In genomic region chr5:113514062-113514461, GRCm38 (mm10) we compare ENCODE assay signal across 11 mouse cellular contexts. TPM values are rescaled to one million over a fixed set of nuclear protein-coding genes. Genes with fewer than 3 reads are reported as not detected.
DNase-seq lines count a peak whose midpoint lies in the region.
"Had no signal": no experiment of that assay in that cellular context is flagged by ENCODE, and none has a peak within 500 bp of the region (broad histone marks: within the 10 kb centered on the region; RNA-seq: fewer than 3 reads in every experiment).

No protein-coding gene starts in this region.

- no peak overlapping the region for H3K4me3 ChIP-seq in forebrain, embryonic 10.5 days
- H3K4me3 ChIP-seq: neural tube, embryonic 12.5 days had no signal

- WGBS in forebrain, embryonic 10.5 days, result 91% methylated on average over 6 of the region's 6 CpGs

- no peaks in the 10 kb centered on the region for H3K27me3 ChIP-seq in forebrain, embryonic 10.5 days (ENCODE audit: poor library complexity, severe bottlenecking)
- H3K27me3 ChIP-seq: neural tube, embryonic 12.5 days had no signal

- no peak overlapping the region for H3K27ac ChIP-seq in forebrain, embryonic 10.5 days
- H3K27ac ChIP-seq: neural tube, embryonic 12.5 days had no signal

- H3K4me1 ChIP-seq in forebrain, embryonic 10.5 days, result peaks cover 36% of the 10 kb centered on the region

- DNase-seq in heart, postnatal 4 days, result peak; percentile 44
- DNase-seq in heart, postnatal 14 days, result no peak
- peak; percentile 82 for DNase-seq in cerebellum, adult 9-11 months
- DNase-seq in frontal cortex, adult 2 months (ENCODE audit: extremely low spot score in 1 of 2, low spot score in 1 of 2), result peak; percentile 87 to 92
- peak; percentile 94 for DNase-seq in right cerebral cortex, adult 18-20 months
- DNase-seq in retina, embryonic 14.5 days (ENCODE audit: low spot score), result no peak
- no peak for DNase-seq in forebrain, embryonic 10.5 days (ENCODE audit: extremely low spot score, low spot score)
- DNase-seq: embryo, embryonic 11 days; gastrocnemius, postnatal 25 days; liver, postnatal 0 days had no signal

- no peaks in the 10 kb centered on the region for H3K9me3 ChIP-seq in forebrain, embryonic 10.5 days
- H3K9me3 ChIP-seq: neural tube, embryonic 12.5 days had no signal

- intact Hi-C loops in heart, postnatal 14 days (cut with DNase I), result no loop called here

- no peaks in the 10 kb centered on the region for H3K36me3 ChIP-seq in forebrain, embryonic 10.5 days (replicated peaks)
- H3K36me3 ChIP-seq: neural tube, embryonic 12.5 days had no signal

RNA-seq across cellular contexts. Expression of gene Wscd2, which starts 23.9 kb away (rescaled TPM):
- 1 to 10 TPM; 1.1 to 1.3 TPM for total RNA-seq in heart, postnatal 4 days (2021)
- total RNA-seq in heart, postnatal 14 days (2021), result under 1 TPM; 0.36 to 0.49 TPM
- 26.6 and 33.3 TPM in 2 replicates for polyA plus RNA-seq in frontal cortex, adult 2 months (2012; rRNA removed)
- 3.9 and 4.5 TPM in 2 replicates for polyA plus RNA-seq in forebrain, embryonic 10.5 days (2016; fragmentation: Nextera tagmentation; extraction: Ambion mirVana)
- polyA plus RNA-seq: liver, postnatal 0 days had no signal

Comparison
In these comparisons a context has a peak if more than half of its experiments do, and no peak if none do; other contexts are left out.
1. DNase-seq: peak in heart, postnatal 4 days (single experiment), cerebellum, adult 9-11 months (single experiment), frontal cortex, adult 2 months (2 of 2) and right cerebral cortex, adult 18-20 months (single experiment); none in heart, postnatal 14 days (0 of 2), retina, embryonic 14.5 days (single experiment) and forebrain, embryonic 10.5 days (single experiment).